Mouse (Mus musculus): Measurements from ENCODE around the gene Kbtbd6. TPM values are rescaled to one million over a fixed set of nuclear protein-coding genes. Genes with fewer than 3 reads are reported as not detected.
A peak's percentile ranks its signal among the peaks of the same experiment; 100 is the strongest.
"Not testable (repeated sequence)": the region's sequence is repeated elsewhere in the genome, so short reads cannot be mapped to it uniquely, and the experiment has no call there.

Kbtbd6 gene
- total RNA-seq (2021): under 1 TPM; 0.10 to 0.14 TPM
- 0.08 and 0.20 TPM in 2 replicates for polyA plus RNA-seq (2012; rRNA removed)
- long read RNA-seq: 0 reads

GRCm38 (mm10) chr14:79451681-79452590 is at the start of gene Kbtbd6:
TSS of gene Kbtbd6 (plus strand) at chr14:79451835.
- H3K4me1 ChIP-seq (ENCODE audit: control insufficient read depth, insufficient read depth, low read length): not testable (repeated sequence)

GRCm38 (mm10) chr14:79407641-79408040 is 44.0 kb upstream of the Kbtbd6 start:
- Histone ChIP-seq H3K9ac (ENCODE audit: low read depth, low read length) (no peak overlapping the region), H3K79me2 (replicated peaks; ENCODE audit: control insufficient read depth, insufficient read depth, low read length) (no peaks in the 10 kb centered on the region), H3K4me3 (no peak overlapping the region), H3K27me3 (ENCODE audit: control insufficient read depth, insufficient read depth, low read length) (no peaks in the 10 kb centered on the region), H3K4me1 (ENCODE audit: control insufficient read depth, insufficient read depth, low read length) (no peaks in the 10 kb centered on the region), H3K27ac (no peak overlapping the region), H3K36me3 (ENCODE audit: control insufficient read depth, insufficient read depth, low read length) (no peaks in the 10 kb centered on the region)
- TF ChIP-seq CTCF (IDR thresholded peaks at IDR 0.05) (no peak), POLR2A (IDR thresholded peaks at IDR 0.05; ENCODE audit: insufficient read depth, low read depth, low read length) (no peak), EP300 (IDR thresholded peaks at IDR 0.05; ENCODE audit: insufficient read depth, low read depth, low read length) (no peak)
- 83% methylated on average over 2 of the region's 2 CpGs for WGBS
- no peak for DNase-seq
- intact Hi-C loops (cut with DNase I): no loop called here

More at GRCm38 (mm10) chr14:79451681-79452590, at the start of gene Kbtbd6:
- H3K36me3 ChIP-seq (ENCODE audit: control insufficient read depth, insufficient read depth, low read length); H3K79me2 ChIP-seq (replicated peaks; ENCODE audit: control insufficient read depth, insufficient read depth, low read length); H3K27me3 ChIP-seq (ENCODE audit: control insufficient read depth, insufficient read depth, low read length): not testable (repeated sequence)
- Histone ChIP-seq H3K4me3 (peak within 1 kb of the TSS; percentile 75), H3K27ac (peak within 1 kb of the TSS; percentile 4; the same call in 1 of the 2 replicates), H3K9ac (ENCODE audit: low read depth, low read length) (peak within 1 kb of the TSS; percentile 42)
- WGBS: 11% methylated on average over 44 of the region's 89 CpGs
- peak; percentile 8; the same call in 1 of the 2 replicates for TF ChIP-seq CTCF (IDR thresholded peaks at IDR 0.05)
- 0 out of 2 replicates have a peak, but pooled peaks have one; percentile 34 for TF ChIP-seq EP300 (IDR thresholded peaks at IDR 0.05; ENCODE audit: insufficient read depth, low read depth, low read length)
- intact Hi-C loops (cut with DNase I): loop anchor here (2.0 kb wide), 1 partner anchor 21 kb away; no protein-coding TSS in a partner anchor
- peak; percentile 83 to 84 for DNase-seq

GRCm38 (mm10) chr14:79409278-79409830 is 42.3 kb upstream of the Kbtbd6 start:
- Histone ChIP-seq H3K4me3 (no peak overlapping the region), H3K79me2 (replicated peaks; ENCODE audit: control insufficient read depth, insufficient read depth, low read length) (no peaks in the 10 kb centered on the region), H3K9ac (ENCODE audit: low read depth, low read length) (no peak overlapping the region), H3K27me3 (ENCODE audit: control insufficient read depth, insufficient read depth, low read length) (no peaks in the 10 kb centered on the region), H3K36me3 (ENCODE audit: control insufficient read depth, insufficient read depth, low read length) (no peaks in the 10 kb centered on the region), H3K4me1 (ENCODE audit: control insufficient read depth, insufficient read depth, low read length) (no peaks in the 10 kb centered on the region), H3K27ac (no peak overlapping the region)
- intact Hi-C loops (cut with DNase I): no loop called here
- TF ChIP-seq EP300 (IDR thresholded peaks at IDR 0.05; ENCODE audit: insufficient read depth, low read depth, low read length) (no peak), POLR2A (IDR thresholded peaks at IDR 0.05; ENCODE audit: insufficient read depth, low read depth, low read length) (no peak), CTCF (IDR thresholded peaks at IDR 0.05) (no peak)
- DNase-seq: no peak
- WGBS: 56% methylated on average over 6 of the region's 6 CpGs

- H3K27me3 ChIP-seq (ENCODE audit: control insufficient read depth, insufficient read depth, low read length): no peaks in the 10 kb centered on the region
- TF ChIP-seq EP300 (IDR thresholded peaks at IDR 0.05; ENCODE audit: insufficient read depth, low read depth, low read length): no peak
- TF ChIP-seq CTCF (IDR thresholded peaks at IDR 0.05): no peak
- TF ChIP-seq POLR2A (IDR thresholded peaks at IDR 0.05; ENCODE audit: insufficient read depth, low read depth, low read length): no peak
- intact Hi-C loops (cut with DNase I): no loop called here
- no peaks in the 10 kb centered on the region for H3K79me2 ChIP-seq (replicated peaks; ENCODE audit: control insufficient read depth, insufficient read depth, low read length)
- DNase-seq: no peak
- H3K27ac ChIP-seq: no peak overlapping the region
- no peak overlapping the region for H3K9ac ChIP-seq (ENCODE audit: low read depth, low read length)
- no peak overlapping the region for H3K4me3 ChIP-seq
- 69% methylated on average over 2 of the region's 2 CpGs for WGBS
- no peaks in the 10 kb centered on the region for H3K4me1 ChIP-seq (ENCODE audit: control insufficient read depth, insufficient read depth, low read length)
- no peaks in the 10 kb centered on the region for H3K36me3 ChIP-seq (ENCODE audit: control insufficient read depth, insufficient read depth, low read length)
Measured at GRCm38 (mm10) chr14:79410662-79411061, 41.0 kb upstream of the Kbtbd6 start.

- 85% methylated on average over 6 of the region's 6 CpGs for whole genome bisulfite sequencing
- H3K9ac ChIP-seq (ENCODE audit: low read depth, low read length): no peak overlapping the region
- TF ChIP-seq EP300 (IDR thresholded peaks at IDR 0.05; ENCODE audit: insufficient read depth, low read depth, low read length) (no peak), CTCF (IDR thresholded peaks at IDR 0.05) (no peak), POLR2A (IDR thresholded peaks at IDR 0.05; ENCODE audit: insufficient read depth, low read depth, low read length) (no peak)
- intact Hi-C loops (cut with DNase I): no loop called here
- no peak overlapping the region for H3K4me3 ChIP-seq
- no peaks in the 10 kb centered on the region for H3K36me3 ChIP-seq (ENCODE audit: control insufficient read depth, insufficient read depth, low read length)
- no peak overlapping the region for H3K27ac ChIP-seq
- H3K4me1 ChIP-seq (ENCODE audit: control insufficient read depth, insufficient read depth, low read length): no peaks in the 10 kb centered on the region
- H3K79me2 ChIP-seq (replicated peaks; ENCODE audit: control insufficient read depth, insufficient read depth, low read length): no peaks in the 10 kb centered on the region
- no peak for DNase-seq
- H3K27me3 ChIP-seq (ENCODE audit: control insufficient read depth, insufficient read depth, low read length): no peaks in the 10 kb centered on the region
Measured at GRCm38 (mm10) chr14:79413121-79413520, 38.5 kb upstream of the Kbtbd6 start.
